Mouse (Mus musculus): ENCODE data around the gene Mcoln3. TPM values are rescaled to one million over a fixed set of nuclear protein-coding genes. Genes with fewer than 3 reads are reported as not detected.

Gene Mcoln3
- polyA plus RNA-seq, 1 experiment, result not detected

- no peak for TF ChIP-seq POLR2A (IDR thresholded peaks at IDR 0.05; ENCODE audit: borderline replicate concordance, control insufficient read depth, low read depth, low read length)
- TF ChIP-seq CTCF (IDR thresholded peaks at IDR 0.05; ENCODE audit: control insufficient read depth, insufficient read depth, low read length), result peak; percentile 86
- Histone ChIP-seq H3K27ac (ENCODE audit: control insufficient read depth, insufficient read depth, low read depth, low read length, poor library complexity) (no peak overlapping the region), H3K4me3 (replicated peaks; ENCODE audit: control insufficient read depth, low read depth, low read length) (no peak overlapping the region), H3K4me1 (ENCODE audit: control insufficient read depth, insufficient read depth, low read length) (no peaks in the 10 kb centered on the region)
- WGBS, result 53% methylated on average over 13 of the region's 13 CpGs
These were observed 67.9 kb downstream of the Mcoln3 start for GRCm38 (mm10) chr3:146184992-146185657.

DNA sequence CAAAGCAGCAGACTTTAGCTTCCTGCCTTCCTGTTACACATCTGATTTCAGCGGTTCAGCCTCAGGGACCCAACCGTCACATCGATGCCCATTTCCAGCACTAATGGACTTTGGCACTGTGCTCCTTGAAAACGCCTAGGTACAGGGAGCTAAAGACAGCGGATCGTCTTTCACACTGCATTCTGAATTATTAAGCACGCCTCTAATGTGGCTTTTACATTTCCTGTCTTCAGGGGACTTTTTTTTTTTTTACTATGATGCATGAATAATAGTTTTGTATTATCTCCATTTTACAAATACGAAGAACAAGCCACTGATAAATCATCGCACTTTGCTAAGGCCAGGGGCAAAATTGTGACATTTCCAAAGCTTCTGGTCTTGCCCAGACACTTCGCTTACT, 68.8 kb downstream of the Mcoln3 start:
- H3K4me1 ChIP-seq (ENCODE audit: control insufficient read depth, insufficient read depth, low read length), result no peaks in the 10 kb centered on the region
- no peak overlapping the region for H3K27ac ChIP-seq (ENCODE audit: control insufficient read depth, insufficient read depth, low read depth, low read length, poor library complexity)
- TF ChIP-seq POLR2A (IDR thresholded peaks at IDR 0.05; ENCODE audit: borderline replicate concordance, control insufficient read depth, low read depth, low read length) (no peak), CTCF (IDR thresholded peaks at IDR 0.05; ENCODE audit: control insufficient read depth, insufficient read depth, low read length) (no peak)
- no peak overlapping the region for H3K4me3 ChIP-seq (replicated peaks; ENCODE audit: control insufficient read depth, low read depth, low read length)
- WGBS, result 78% methylated on average over 10 of the region's 10 CpGs

- H3K4me3 ChIP-seq (replicated peaks; ENCODE audit: control insufficient read depth, low read depth, low read length), result no peak overlapping the region
- H3K4me1 ChIP-seq (ENCODE audit: control insufficient read depth, insufficient read depth, low read length), result peaks cover 2% of the 10 kb centered on the region
- TF ChIP-seq POLR2A (IDR thresholded peaks at IDR 0.05; ENCODE audit: borderline replicate concordance, control insufficient read depth, low read depth, low read length) (no peak), CTCF (IDR thresholded peaks at IDR 0.05; ENCODE audit: control insufficient read depth, insufficient read depth, low read length) (peak; percentile 18; the same call in 1 of the 2 replicates)
- WGBS, result 83% methylated on average over 10 of the region's 10 CpGs
- no peak overlapping the region for H3K27ac ChIP-seq (ENCODE audit: control insufficient read depth, insufficient read depth, low read depth, low read length, poor library complexity)
These were observed 72.7 kb downstream of the Mcoln3 start for GRCm38 (mm10) chr3:146189933-146190332.

Other genes starting within 250 kb of the Mcoln3 start
- gene Bcl10, start 194.6 kb upstream of the Mcoln3 start, polyA plus RNA-seq (2011; ENCODE audit: insufficient read depth, insufficient read length, low replicate concordance, missing spikeins), result 8.8 and 14.2 TPM in 2 replicates
- gene 2410004B18Rik, start 179.4 kb upstream of the Mcoln3 start, polyA plus RNA-seq (2011; ENCODE audit: insufficient read depth, insufficient read length, low replicate concordance, missing spikeins), result 14.4 and 34.3 TPM in 2 replicates
- 0.49 and 2.1 TPM in 2 replicates for gene Syde2, start 129.6 kb upstream of the Mcoln3 start, polyA plus RNA-seq (2011; ENCODE audit: insufficient read depth, insufficient read length, low replicate concordance, missing spikeins)
- gene Wdr63, start 9.3 kb upstream of the Mcoln3 start, polyA plus RNA-seq (2011; ENCODE audit: insufficient read depth, insufficient read length, low replicate concordance, missing spikeins), result not detected in 2 replicates
- 3.6 and 4.0 TPM in 2 replicates for gene Mcoln2, start 32.4 kb downstream of the Mcoln3 start, polyA plus RNA-seq (2011; ENCODE audit: insufficient read depth, insufficient read length, low replicate concordance, missing spikeins)
- not detected in 2 replicates for gene Lpar3, start 103.5 kb downstream of the Mcoln3 start, polyA plus RNA-seq (2011; ENCODE audit: insufficient read depth, insufficient read length, low replicate concordance, missing spikeins)

Measured in bone marrow, adult 2 months (tissue).